Mouse (Mus musculus): ENCODE measurements around the gene Tmprss6.

GRCm38 (mm10) chr15:78473442-78473841, 5.0 kb upstream of the Tmprss6 start:
- no peak for TF ChIP-seq CTCF (IDR thresholded peaks at IDR 0.05; ENCODE audit: borderline replicate concordance, extremely low read depth, insufficient read depth, insufficient read length)
- TF ChIP-seq POLR2A (IDR thresholded peaks at IDR 0.05; ENCODE audit: borderline replicate concordance, extremely low read depth, insufficient read depth, insufficient read length, poor library complexity, severe bottlenecking) = no peak

Data from brain, embryonic 14.5 days (tissue).